Mouse (Mus musculus): ENCODE measurements around the gene Myh6. TPM values are rescaled to one million over a fixed set of nuclear protein-coding genes. Genes with fewer than 3 reads are reported as not detected.
"Not testable (repeated sequence)": the region's sequence is repeated elsewhere in the genome, so short reads cannot be mapped to it uniquely, and the experiment has no call there.

The Myh6 gene
- total RNA-seq, 2 experiments from 2014 or later = 6.0 to 10.9 TPM

GRCm38 (mm10) chr14:54967874-54968273 lies 1.1 kb upstream of the Myh6 start:
- no peak overlapping the region for H3K4me3 ChIP-seq
- no peak for TF ChIP-seq CTCF (IDR thresholded peaks at IDR 0.05)
- H3K27ac ChIP-seq = no peak overlapping the region
- intact Hi-C loops (cut with DNase I) = loop anchor here (5.0 kb wide), 1 partner anchor 34 kb away; no protein-coding TSS in a partner anchor
- DNase-seq (ENCODE audit: extremely low spot score in 1 of 2, low spot score in 2 of 2) = no peak

- Histone ChIP-seq H3K27ac (no peak overlapping the region), H3K4me3 (no peak overlapping the region)
- no peak for TF ChIP-seq CTCF (IDR thresholded peaks at IDR 0.05)
- intact Hi-C loops (cut with DNase I) = loop anchor here (5.0 kb wide), 1 partner anchor 37 kb away; no protein-coding TSS in a partner anchor
- DNase-seq (ENCODE audit: extremely low spot score in 1 of 2, low spot score in 2 of 2) = no peak
These were observed 1.1 kb downstream of the Myh6 start for GRCm38 (mm10) chr14:54965631-54966030.

GRCm38 (mm10) chr14:54965044-54965443 lies 1.7 kb downstream of the Myh6 start:
- Histone ChIP-seq H3K4me3 (no peak overlapping the region), H3K27ac (no peak overlapping the region)
- TF ChIP-seq CTCF (IDR thresholded peaks at IDR 0.05) = no peak
- no peak for DNase-seq (ENCODE audit: extremely low spot score in 1 of 2, low spot score in 2 of 2)
- intact Hi-C loops (cut with DNase I) = loop anchor here (5.0 kb wide), 1 partner anchor 37 kb away; no protein-coding TSS in a partner anchor

DNA sequence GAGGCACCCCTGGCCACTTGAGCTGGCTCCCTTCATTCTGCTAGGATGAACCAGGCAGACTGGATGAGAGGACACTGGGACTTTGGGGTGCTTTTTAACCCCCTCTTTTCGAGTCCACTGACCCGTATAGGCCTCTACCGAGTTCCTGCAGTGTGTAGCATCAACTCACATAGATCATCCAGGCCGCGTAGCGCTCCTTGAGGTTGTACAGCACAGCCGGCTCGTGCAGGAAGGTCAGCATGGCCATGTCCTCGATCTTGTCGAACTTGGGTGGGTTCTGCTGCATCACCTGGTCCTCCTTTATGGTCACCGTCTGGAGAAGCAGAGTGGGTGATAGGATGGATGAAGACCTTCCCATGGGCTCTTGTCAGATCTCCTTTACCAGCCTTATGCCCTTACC lies 3.0 kb downstream of the Myh6 start:
- DNase-seq (ENCODE audit: extremely low spot score in 1 of 2, low spot score in 2 of 2) = no peak
- Histone ChIP-seq H3K4me3 (no peak overlapping the region), H3K27ac (no peak overlapping the region)
- intact Hi-C loops (cut with DNase I) = no loop called here
- no peak for TF ChIP-seq CTCF (IDR thresholded peaks at IDR 0.05)

GRCm38 (mm10) chr14:54962714-54963113 lies 4.0 kb downstream of the Myh6 start:
- no peak overlapping the region for H3K27ac ChIP-seq
- no peak for DNase-seq (ENCODE audit: extremely low spot score in 1 of 2, low spot score in 2 of 2)
- TF ChIP-seq CTCF (IDR thresholded peaks at IDR 0.05) = no peak
- H3K4me3 ChIP-seq = no peak overlapping the region
- intact Hi-C loops (cut with DNase I) = no loop called here

DNA sequence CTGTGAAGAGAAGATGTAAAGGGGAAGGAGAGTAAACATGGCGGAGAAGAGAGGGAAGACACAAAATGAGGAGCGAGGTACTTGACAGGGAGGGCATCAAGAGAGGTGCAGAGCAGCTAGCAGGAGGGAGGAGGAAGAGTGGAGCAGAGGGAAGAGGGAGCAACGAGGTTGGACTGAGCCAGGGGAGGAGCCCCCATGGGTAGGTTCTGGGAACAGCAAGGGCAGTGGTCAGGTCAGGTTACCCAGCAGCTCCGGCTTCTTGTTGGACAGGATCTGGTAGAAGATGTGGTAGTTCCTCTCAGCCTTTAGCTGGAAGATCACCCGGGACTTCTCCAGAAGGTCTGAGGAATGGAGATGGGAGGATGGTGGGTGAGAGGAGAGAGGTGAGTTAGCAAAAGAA lies 5.2 kb downstream of the Myh6 start:
- DNase-seq (ENCODE audit: extremely low spot score in 1 of 2, low spot score in 2 of 2) = no peak
- intact Hi-C loops (cut with DNase I) = no loop called here
- no peak overlapping the region for H3K4me3 ChIP-seq
- no peak overlapping the region for H3K27ac ChIP-seq
- no peak for TF ChIP-seq CTCF (IDR thresholded peaks at IDR 0.05)

DNA sequence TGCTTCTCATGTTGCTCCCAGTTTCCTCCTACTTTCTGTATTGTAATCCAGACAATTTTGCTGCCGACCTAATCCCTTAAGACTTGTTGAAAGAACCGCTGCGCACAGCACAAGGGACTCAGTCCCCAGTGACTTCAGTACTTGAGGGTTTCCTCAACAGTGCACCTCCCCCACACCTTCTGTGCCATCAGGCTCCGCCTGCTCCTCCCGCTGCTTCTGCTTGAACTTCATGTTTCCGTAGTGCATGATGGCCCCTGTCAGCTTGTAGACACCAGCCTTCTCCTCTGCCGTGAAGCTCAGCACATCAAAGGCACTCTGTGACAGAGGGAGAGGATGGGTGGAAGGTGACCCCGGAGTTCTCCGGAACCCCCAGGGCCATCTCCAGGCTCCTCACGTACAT lies 6.0 kb downstream of the Myh6 start:
- no peak for DNase-seq (ENCODE audit: extremely low spot score in 1 of 2, low spot score in 2 of 2)
- no peak overlapping the region for H3K27ac ChIP-seq
- intact Hi-C loops (cut with DNase I) = no loop called here
- TF ChIP-seq CTCF (IDR thresholded peaks at IDR 0.05) = no peak
- no peak overlapping the region for H3K4me3 ChIP-seq

DNA sequence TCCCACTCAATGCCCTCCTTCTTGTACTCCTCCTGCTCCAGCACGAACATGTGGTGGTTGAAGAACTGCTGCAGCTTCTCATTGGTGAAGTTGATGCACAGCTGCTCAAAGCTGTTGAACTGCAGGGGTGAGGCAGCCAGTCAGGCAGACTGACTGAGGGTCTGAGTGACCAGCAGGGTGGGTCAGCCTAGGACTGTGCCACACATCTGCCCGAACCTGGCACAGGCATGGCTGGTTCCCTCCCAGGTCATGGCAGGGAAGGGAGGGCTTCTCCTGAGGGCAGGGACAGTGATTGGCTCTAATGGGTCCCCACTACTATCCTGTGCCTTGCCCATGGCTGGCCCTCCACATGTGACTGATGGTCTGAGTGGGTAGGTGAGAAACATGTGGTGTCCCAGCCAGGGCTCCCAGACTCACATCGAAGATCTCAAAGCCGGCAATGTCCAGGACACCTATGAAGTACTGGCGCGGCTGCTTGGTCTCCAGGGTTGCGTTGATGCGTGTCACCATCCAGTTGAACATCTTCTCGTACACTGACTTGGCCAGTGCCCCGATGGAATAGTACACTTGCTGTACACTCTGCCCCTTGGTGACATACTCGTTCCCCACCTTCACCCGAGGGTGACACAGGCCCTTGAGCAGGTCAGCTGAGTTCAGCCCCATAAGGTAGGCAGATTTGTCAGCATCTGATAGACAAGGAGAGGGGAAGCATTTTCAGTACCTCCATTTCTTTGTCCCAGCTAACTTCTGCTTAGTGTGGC lies 6.7 kb downstream of the Myh6 start:
- H3K4me3 ChIP-seq; intact Hi-C loops (cut with DNase I); DNase-seq (ENCODE audit: extremely low spot score in 1 of 2, low spot score in 2 of 2); H3K27ac ChIP-seq: not testable (repeated sequence)

GRCm38 (mm10) chr14:54959197-54959596 lies 7.5 kb downstream of the Myh6 start:
- Histone ChIP-seq H3K4me3 (no peak overlapping the region), H3K27ac (no peak overlapping the region)
- TF ChIP-seq CTCF (IDR thresholded peaks at IDR 0.05) = no peak
- no peak for DNase-seq (ENCODE audit: extremely low spot score in 1 of 2, low spot score in 2 of 2)
- intact Hi-C loops (cut with DNase I) = no loop called here

DNA sequence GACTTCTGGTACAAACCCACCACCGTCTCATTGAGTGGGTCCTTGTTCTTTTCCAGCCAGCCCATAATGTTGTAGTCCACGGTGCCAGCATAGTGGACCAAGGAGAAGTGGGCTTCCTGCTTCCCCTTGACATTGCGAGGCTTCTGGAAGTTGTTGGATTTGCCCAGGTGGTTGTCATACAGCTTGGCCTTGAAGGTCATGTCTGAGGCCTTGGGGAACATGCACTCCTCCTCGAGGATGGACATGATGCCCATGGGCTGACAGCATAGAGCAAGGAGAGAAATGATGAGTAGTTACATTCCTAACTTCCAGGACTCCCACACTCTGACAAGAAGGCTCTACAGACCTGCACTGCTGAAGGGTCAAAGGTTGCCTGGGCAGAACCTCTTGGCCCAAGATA lies 8.2 kb downstream of the Myh6 start:
- intact Hi-C loops (cut with DNase I) = no loop called here
- no peak for TF ChIP-seq CTCF (IDR thresholded peaks at IDR 0.05)
- no peak for DNase-seq (ENCODE audit: extremely low spot score in 1 of 2, low spot score in 2 of 2)
- no peak overlapping the region for H3K4me3 ChIP-seq
- no peak overlapping the region for H3K27ac ChIP-seq

DNA sequence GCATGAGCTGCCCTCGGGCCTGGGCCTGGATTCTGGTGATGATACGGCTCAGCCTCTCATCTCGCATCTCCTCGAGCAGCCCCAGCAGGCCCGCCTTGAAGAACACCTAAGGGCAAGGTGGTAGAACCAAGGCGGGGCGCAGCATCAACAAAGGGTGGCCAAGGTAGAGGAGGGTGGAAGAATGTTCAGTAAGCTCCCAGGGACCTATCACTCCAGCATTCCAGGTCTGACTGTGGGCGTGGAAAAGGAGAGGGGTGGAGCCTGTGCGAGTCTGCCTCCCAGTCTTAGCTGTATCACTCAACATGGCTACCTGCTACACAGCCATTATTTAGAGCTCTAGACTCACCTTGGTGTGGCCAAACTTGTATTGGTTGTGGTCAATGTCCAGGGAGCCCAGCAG lies 10.2 kb downstream of the Myh6 start:
- intact Hi-C loops (cut with DNase I) = no loop called here
- H3K27ac ChIP-seq = no peak overlapping the region
- H3K4me3 ChIP-seq = no peak overlapping the region
- no peak for DNase-seq (ENCODE audit: extremely low spot score in 1 of 2, low spot score in 2 of 2)
- TF ChIP-seq CTCF (IDR thresholded peaks at IDR 0.05) = no peak

DNA sequence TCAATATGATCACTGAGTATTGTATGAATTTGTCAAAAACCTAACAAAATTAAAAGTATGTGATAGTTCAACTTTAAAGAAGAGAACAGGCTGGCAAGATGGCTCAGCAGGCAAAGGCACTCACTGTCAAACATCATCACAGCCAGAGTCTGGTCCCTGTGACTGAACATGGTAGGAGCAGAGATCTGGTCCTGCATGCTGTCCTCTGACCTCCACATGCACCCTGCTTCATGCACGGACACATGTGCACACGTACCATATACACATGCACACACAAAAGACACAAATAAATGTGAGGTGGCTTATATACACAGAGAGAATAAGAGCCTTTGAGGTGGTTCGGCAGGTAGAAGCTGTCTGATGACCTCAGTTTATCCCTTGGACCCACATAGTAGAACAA lies 11.2 kb downstream of the Myh6 start:
- H3K27ac ChIP-seq = no peak overlapping the region
- DNase-seq (ENCODE audit: extremely low spot score in 1 of 2, low spot score in 2 of 2) = no peak
- H3K4me3 ChIP-seq = no peak overlapping the region
- intact Hi-C loops (cut with DNase I) = no loop called here
- no peak for TF ChIP-seq CTCF (IDR thresholded peaks at IDR 0.05)

DNA sequence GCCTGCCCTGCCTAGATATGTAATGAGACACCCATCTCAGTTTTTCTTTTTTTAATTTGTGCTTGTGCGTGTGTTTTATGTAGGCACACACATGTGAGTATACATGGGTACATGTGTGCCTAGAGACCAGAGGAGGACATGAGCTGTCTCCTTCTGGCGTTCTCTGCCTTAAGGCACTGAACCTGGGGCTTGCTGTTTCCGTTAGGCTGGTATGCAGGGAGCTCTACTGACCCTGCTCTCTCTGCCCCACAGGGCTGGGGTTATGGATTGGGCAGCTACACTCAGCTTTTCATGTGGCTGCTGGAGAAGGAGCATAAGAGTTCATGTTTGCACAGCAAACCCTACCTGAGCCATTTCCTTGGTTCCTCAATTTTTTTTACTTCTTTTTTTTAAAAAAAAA lies 12.3 kb downstream of the Myh6 start:
- intact Hi-C loops (cut with DNase I) = no loop called here
- no peak for DNase-seq (ENCODE audit: extremely low spot score in 1 of 2, low spot score in 2 of 2)
- no peak for TF ChIP-seq CTCF (IDR thresholded peaks at IDR 0.05)
- H3K27ac ChIP-seq = no peak overlapping the region
- no peak overlapping the region for H3K4me3 ChIP-seq
